Mouse (Mus musculus): ENCODE data around the gene Smlr1. TPM values are rescaled to one million over a fixed set of nuclear protein-coding genes. Genes with fewer than 3 reads are reported as not detected.

The Smlr1 gene
- polyA plus RNA-seq, 1 experiment, result not detected

DNA sequence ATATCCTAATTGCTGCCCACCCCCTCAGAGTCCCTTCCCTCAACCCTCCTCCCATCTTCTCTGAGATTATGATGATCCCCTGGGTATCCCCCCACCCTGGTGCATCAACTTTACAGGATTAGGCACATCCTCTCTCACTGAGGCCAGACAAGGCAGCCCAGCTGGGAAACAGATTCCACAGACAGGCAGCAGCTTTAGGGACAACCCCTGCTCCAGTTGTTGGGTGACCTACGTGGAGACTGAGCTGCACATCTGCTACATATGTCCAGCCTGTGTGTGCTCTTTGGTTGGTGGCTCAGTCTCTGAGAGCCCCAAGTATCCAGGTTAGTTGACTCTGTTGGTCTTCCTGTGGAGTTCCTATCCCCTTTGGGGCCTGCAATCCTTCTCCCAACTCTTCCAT is 2.7 kb upstream of the Smlr1 start:
- TF ChIP-seq POLR2A (IDR thresholded peaks at IDR 0.05; ENCODE audit: borderline replicate concordance, control insufficient read depth, low read depth, low read length) (no peak), CTCF (IDR thresholded peaks at IDR 0.05; ENCODE audit: control insufficient read depth, insufficient read depth, low read length) (no peak)
- no peaks in the 10 kb centered on the region for H3K4me1 ChIP-seq (ENCODE audit: control insufficient read depth, insufficient read depth, low read length)
- 78% methylated on average over 1 of the region's 1 CpGs for WGBS
- no peak overlapping the region for H3K27ac ChIP-seq (ENCODE audit: control insufficient read depth, insufficient read depth, low read depth, low read length, poor library complexity)
- H3K4me3 ChIP-seq (replicated peaks; ENCODE audit: control insufficient read depth, low read depth, low read length), result no peak overlapping the region

DNA sequence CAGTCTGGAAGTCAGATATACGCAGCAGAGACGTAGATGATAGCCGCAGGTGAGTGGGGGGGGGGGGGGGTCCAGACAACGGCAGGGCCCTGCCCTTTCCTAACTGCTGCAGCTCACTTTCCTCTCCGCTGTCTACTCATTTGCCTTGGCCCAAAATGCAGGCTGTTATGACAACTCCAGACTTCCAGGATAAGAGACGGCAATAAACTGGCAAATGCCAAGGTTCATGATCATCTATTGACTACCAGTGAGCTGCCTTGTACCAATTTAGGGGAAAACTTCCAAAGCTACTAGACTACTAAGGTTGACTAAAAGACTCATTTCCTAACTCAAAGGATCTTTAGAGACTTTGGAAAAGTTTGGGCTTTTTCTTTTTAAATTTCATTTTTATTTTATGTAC is 554 bp upstream of the Smlr1 start:
- WGBS, result 85% methylated on average over 6 of the region's 6 CpGs
- TF ChIP-seq POLR2A (IDR thresholded peaks at IDR 0.05; ENCODE audit: borderline replicate concordance, control insufficient read depth, low read depth, low read length), result no peak
- no peak for TF ChIP-seq CTCF (IDR thresholded peaks at IDR 0.05; ENCODE audit: control insufficient read depth, insufficient read depth, low read length)
- no peaks in the 10 kb centered on the region for H3K4me1 ChIP-seq (ENCODE audit: control insufficient read depth, insufficient read depth, low read length)
- no peak overlapping the region for H3K27ac ChIP-seq (ENCODE audit: control insufficient read depth, insufficient read depth, low read depth, low read length, poor library complexity)
- no peak overlapping the region for H3K4me3 ChIP-seq (replicated peaks; ENCODE audit: control insufficient read depth, low read depth, low read length)

DNA sequence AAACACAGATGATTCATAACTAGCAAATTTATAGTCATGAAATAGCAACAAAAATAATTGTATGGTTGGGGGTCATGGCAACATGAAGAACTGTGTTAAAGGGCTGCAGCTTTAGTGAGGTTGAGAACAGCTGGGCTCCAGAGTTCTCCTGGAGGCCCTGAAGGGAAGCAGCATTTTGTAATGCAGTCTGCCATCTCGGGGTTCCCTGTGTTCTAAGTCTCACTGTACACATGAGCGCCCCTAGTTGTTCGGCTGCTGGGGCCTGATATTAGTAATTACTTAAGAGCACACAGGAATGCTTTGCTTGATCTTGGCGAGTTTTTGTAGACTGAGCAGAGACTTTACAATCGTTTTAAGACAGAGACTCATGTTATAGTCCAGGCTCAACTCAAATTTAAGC is 1.6 kb downstream of the Smlr1 start:
- Histone ChIP-seq H3K4me1 (ENCODE audit: control insufficient read depth, insufficient read depth, low read length) (no peaks in the 10 kb centered on the region), H3K4me3 (replicated peaks; ENCODE audit: control insufficient read depth, low read depth, low read length) (no peak overlapping the region), H3K27ac (ENCODE audit: control insufficient read depth, insufficient read depth, low read depth, low read length, poor library complexity) (no peak overlapping the region)
- TF ChIP-seq POLR2A (IDR thresholded peaks at IDR 0.05; ENCODE audit: borderline replicate concordance, control insufficient read depth, low read depth, low read length) (no peak), CTCF (IDR thresholded peaks at IDR 0.05; ENCODE audit: control insufficient read depth, insufficient read depth, low read length) (no peak)
- WGBS, result 79% methylated on average over 5 of the region's 5 CpGs

DNA sequence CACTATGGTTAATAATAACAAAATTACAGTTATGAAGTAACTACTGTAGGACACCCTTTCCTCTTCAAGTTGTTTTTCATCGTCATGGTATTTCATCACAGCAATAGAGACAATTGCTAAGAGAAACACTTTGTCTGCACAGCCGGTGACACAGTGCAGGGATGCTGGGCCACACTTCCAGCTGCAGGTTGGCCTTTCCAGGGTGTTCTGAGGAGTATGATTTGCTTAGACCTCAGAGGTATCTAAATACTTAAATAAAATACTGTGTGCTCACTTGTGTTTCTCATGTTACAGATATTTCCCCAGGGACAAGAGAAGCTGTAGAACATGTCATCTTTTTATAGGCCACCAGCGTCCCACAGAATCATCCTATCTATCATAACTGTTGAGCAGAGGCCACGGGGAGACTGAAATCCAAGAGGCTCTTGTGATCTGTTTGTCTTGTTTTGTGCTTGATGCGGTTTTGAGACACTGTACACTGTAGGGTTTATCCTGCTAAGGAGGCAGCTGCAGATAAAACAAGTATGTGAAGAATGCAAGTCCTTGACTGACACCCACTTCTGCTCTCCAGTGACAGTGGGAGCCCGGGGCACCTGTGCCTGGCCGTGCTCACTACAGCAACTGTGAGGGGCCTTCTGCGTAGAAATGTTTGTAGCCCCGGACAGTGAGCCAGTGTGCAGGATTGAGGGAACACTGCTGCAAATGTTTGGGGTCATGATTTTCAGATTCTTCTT is 2.4 kb downstream of the Smlr1 start:
- H3K4me1 ChIP-seq (ENCODE audit: control insufficient read depth, insufficient read depth, low read length), result no peaks in the 10 kb centered on the region
- no peak for TF ChIP-seq POLR2A (IDR thresholded peaks at IDR 0.05; ENCODE audit: borderline replicate concordance, control insufficient read depth, low read depth, low read length)
- no peak for TF ChIP-seq CTCF (IDR thresholded peaks at IDR 0.05; ENCODE audit: control insufficient read depth, insufficient read depth, low read length)
- 66% methylated on average over 9 of the region's 9 CpGs for WGBS
- H3K27ac ChIP-seq (ENCODE audit: control insufficient read depth, insufficient read depth, low read depth, low read length, poor library complexity), result no peak overlapping the region
- no peak overlapping the region for H3K4me3 ChIP-seq (replicated peaks; ENCODE audit: control insufficient read depth, low read depth, low read length)

DNA sequence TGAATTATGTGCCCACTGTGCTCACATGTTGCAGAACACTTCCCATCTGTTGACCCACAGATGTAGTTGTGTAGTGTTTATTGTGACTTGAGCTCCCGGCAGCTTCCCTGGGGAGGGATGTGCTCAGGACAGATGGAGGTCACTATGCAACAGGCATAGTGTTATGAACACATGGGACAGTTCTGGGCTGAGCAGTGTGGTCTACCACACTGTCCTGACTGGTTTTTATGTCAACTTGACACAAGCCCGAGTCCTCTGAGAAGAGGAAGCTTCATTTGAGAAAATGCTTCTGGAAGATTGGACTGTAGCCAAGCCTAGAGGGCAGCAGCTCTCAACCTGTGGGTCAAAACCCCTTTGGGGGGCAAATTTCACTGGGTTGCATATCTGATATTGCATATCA is 3.0 kb downstream of the Smlr1 start:
- Histone ChIP-seq H3K4me1 (ENCODE audit: control insufficient read depth, insufficient read depth, low read length) (no peaks in the 10 kb centered on the region), H3K4me3 (replicated peaks; ENCODE audit: control insufficient read depth, low read depth, low read length) (no peak overlapping the region), H3K27ac (ENCODE audit: control insufficient read depth, insufficient read depth, low read depth, low read length, poor library complexity) (no peak overlapping the region)
- WGBS, result 30% methylated on average over 2 of the region's 2 CpGs
- TF ChIP-seq POLR2A (IDR thresholded peaks at IDR 0.05; ENCODE audit: borderline replicate concordance, control insufficient read depth, low read depth, low read length) (no peak), CTCF (IDR thresholded peaks at IDR 0.05; ENCODE audit: control insufficient read depth, insufficient read depth, low read length) (no peak)

DNA sequence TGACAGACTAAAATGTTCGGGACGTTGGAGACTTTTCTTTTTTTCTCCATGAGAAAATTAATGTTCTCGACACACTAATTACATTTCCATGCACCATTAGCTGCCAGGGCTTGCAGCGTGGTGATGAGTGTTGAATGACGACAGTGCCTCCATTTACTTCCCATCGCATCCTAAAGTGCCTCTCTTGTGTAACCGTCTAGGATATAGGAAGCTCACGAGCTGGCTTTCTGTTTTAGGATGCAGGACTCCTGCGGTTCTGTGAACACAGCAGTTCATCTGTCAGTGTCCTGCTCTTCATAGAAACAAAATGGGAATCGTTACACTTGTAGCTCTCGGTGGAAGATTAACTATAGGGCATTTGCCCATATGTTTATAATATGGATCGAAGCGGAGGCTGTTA is 4.7 kb downstream of the Smlr1 start:
- H3K27ac ChIP-seq (ENCODE audit: control insufficient read depth, insufficient read depth, low read depth, low read length, poor library complexity), result no peak overlapping the region
- H3K4me3 ChIP-seq (replicated peaks; ENCODE audit: control insufficient read depth, low read depth, low read length), result no peak overlapping the region
- no peaks in the 10 kb centered on the region for H3K4me1 ChIP-seq (ENCODE audit: control insufficient read depth, insufficient read depth, low read length)
- 85% methylated on average over 13 of the region's 13 CpGs for WGBS
- TF ChIP-seq CTCF (IDR thresholded peaks at IDR 0.05; ENCODE audit: control insufficient read depth, insufficient read depth, low read length) (no peak), POLR2A (IDR thresholded peaks at IDR 0.05; ENCODE audit: borderline replicate concordance, control insufficient read depth, low read depth, low read length) (no peak)

DNA sequence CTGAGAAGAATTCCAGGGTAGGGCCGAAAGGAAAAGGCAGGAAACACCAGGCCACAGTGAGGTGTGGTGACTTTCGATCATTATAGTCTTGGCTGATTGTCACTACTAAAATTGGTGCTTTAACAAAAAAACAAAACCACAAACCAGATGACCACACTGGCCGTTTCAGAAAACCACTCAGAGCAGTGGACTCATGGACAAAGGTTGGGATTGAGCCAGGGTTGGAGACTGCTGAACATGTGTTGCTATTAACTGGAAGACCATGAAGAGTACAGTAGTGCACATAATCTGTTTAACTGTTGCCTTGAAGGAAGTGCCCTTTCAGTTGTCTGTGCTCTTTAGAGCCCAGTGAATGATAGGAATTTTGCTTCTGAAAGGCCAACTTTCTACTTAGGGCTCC is 8.9 kb downstream of the Smlr1 start:
- TF ChIP-seq CTCF (IDR thresholded peaks at IDR 0.05; ENCODE audit: control insufficient read depth, insufficient read depth, low read length) (no peak), POLR2A (IDR thresholded peaks at IDR 0.05; ENCODE audit: borderline replicate concordance, control insufficient read depth, low read depth, low read length) (no peak)
- no peak overlapping the region for H3K27ac ChIP-seq (ENCODE audit: control insufficient read depth, insufficient read depth, low read depth, low read length, poor library complexity)
- no peaks in the 10 kb centered on the region for H3K4me1 ChIP-seq (ENCODE audit: control insufficient read depth, insufficient read depth, low read length)
- 69% methylated on average over 3 of the region's 3 CpGs for WGBS
- no peak overlapping the region for H3K4me3 ChIP-seq (replicated peaks; ENCODE audit: control insufficient read depth, low read depth, low read length)

DNA sequence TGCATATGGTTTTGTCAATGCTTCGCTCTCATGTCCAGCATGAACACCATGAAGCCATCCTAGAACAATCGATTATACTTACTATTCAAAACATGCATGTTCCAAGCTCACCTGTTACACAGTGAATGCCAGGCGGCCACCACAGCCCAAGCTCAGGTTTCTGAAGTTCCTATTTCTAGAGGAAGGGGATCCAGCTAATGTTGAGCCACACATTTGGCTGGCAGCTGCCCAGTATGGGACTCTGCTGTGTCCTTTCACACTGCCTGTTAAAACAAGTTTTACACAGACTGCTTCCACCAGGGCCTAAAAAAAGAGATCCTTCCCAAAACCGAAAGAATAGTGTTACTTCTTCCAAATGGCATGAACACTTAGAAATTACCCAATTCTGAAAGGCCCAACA is 9.4 kb downstream of the Smlr1 start:
- H3K4me1 ChIP-seq (ENCODE audit: control insufficient read depth, insufficient read depth, low read length), result no peaks in the 10 kb centered on the region
- H3K27ac ChIP-seq (ENCODE audit: control insufficient read depth, insufficient read depth, low read depth, low read length, poor library complexity), result no peak overlapping the region
- TF ChIP-seq CTCF (IDR thresholded peaks at IDR 0.05; ENCODE audit: control insufficient read depth, insufficient read depth, low read length) (no peak), POLR2A (IDR thresholded peaks at IDR 0.05; ENCODE audit: borderline replicate concordance, control insufficient read depth, low read depth, low read length) (no peak)
- H3K4me3 ChIP-seq (replicated peaks; ENCODE audit: control insufficient read depth, low read depth, low read length), result no peak overlapping the region
- WGBS, result 74% methylated on average over 4 of the region's 4 CpGs

DNA sequence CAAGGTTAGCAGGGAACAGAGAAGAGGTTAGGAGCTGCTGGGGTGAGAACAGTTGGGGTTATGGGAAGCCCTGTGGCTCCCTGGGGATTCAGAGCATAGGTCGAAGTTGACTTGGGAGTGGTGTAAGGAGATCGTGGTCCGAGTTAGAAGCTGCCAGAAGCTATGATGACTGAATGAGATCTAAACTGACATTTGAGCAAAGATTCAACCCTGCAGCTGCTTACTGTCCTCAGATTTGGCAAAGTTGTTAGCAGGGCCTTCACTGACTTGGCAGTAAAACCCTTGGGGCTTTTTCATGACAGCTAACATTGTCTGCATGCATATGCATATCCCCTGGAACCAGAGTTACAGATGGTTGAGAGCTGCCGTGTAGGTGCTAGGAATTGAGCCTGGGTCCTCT is 9.9 kb downstream of the Smlr1 start:
- no peak overlapping the region for H3K4me3 ChIP-seq (replicated peaks; ENCODE audit: control insufficient read depth, low read depth, low read length)

More for the DNA sequence above, 9.9 kb downstream of the Smlr1 start:
- WGBS, result 87% methylated on average over 4 of the region's 4 CpGs
- Histone ChIP-seq H3K4me1 (ENCODE audit: control insufficient read depth, insufficient read depth, low read length) (no peaks in the 10 kb centered on the region), H3K27ac (ENCODE audit: control insufficient read depth, insufficient read depth, low read depth, low read length, poor library complexity) (no peak overlapping the region)
- no peak for TF ChIP-seq POLR2A (IDR thresholded peaks at IDR 0.05; ENCODE audit: borderline replicate concordance, control insufficient read depth, low read depth, low read length)
- TF ChIP-seq CTCF (IDR thresholded peaks at IDR 0.05; ENCODE audit: control insufficient read depth, insufficient read depth, low read length), result no peak
